Mouse (Mus musculus) heart, postnatal 36 days (tissue): Measurements from ENCODE around the gene Gm10436. TPM values are rescaled to one million over a fixed set of nuclear protein-coding genes. Genes with fewer than 3 reads are reported as not detected.
"Not testable (repeated sequence)": the region's sequence is repeated elsewhere in the genome, so short reads cannot be mapped to it uniquely, and the experiment has no call there.

Experiments used
- DNase-seq, 2 experiments: peaks; one replicate each; pipeline ENCODE4 v3.0.0; 2021 to 2022
- intact Hi-C: fragments of 180-260 bp; cut with DNase I; formaldehyde crosslinking; loops from one replicate; pipeline ENCODE4 v1.15.1; 2025
- total RNA-seq, 2 experiments: library from RNA; stranded (reverse); gene quantifications; 2 replicates each; pipeline ENCODE4 v1.2.3; 2021

Gm10436 gene
- total RNA-seq, result not detected

GRCm38 (mm10) chr12:88182008-88182407 is at the start of gene Gm10436:
Gene Gm10436, minus strand, starts transcription at chr12:88182108.
- intact Hi-C loops, DNase-seq: not testable (repeated sequence)

- intact Hi-C loops, result no loop called here
- DNase-seq, result no peak
These were observed 37.5 kb upstream of the Gm10436 start for GRCm38 (mm10) chr12:88219445-88219844.

- DNase-seq, intact Hi-C loops: not testable (repeated sequence)
These were observed 36.2 kb upstream of the Gm10436 start for GRCm38 (mm10) chr12:88218059-88218458.

- intact Hi-C loops, result no loop called here
- no peak for DNase-seq
These were observed 32.7 kb upstream of the Gm10436 start for GRCm38 (mm10) chr12:88214641-88215040.

GRCm38 (mm10) chr12:88211458-88211857 is 29.6 kb upstream of the Gm10436 start:
- DNase-seq, intact Hi-C loops: not testable (repeated sequence)

GRCm38 (mm10) chr12:88202856-88203255 is 20.9 kb upstream of the Gm10436 start:
- intact Hi-C loops, result loop anchor here (10.0 kb wide), 1 partner anchor 628 kb away; no protein-coding TSS in a partner anchor
- no peak for DNase-seq

Other genes starting within 250 kb of the Gm10436 start
- gene Gm2042, start 228.0 kb downstream of the Gm10436 start, total RNA-seq, result not detected
- gene Gm2075, start 170.3 kb downstream of the Gm10436 start, total RNA-seq, result not detected
- not detected for gene Gm6803, start 163.3 kb downstream of the Gm10436 start, total RNA-seq
- gene Gm2056, start 155.1 kb downstream of the Gm10436 start, total RNA-seq, result not detected
- gene Gm16368, start 98.4 kb downstream of the Gm10436 start, total RNA-seq, result not detected
- gene Gm8332, start 68.0 kb upstream of the Gm10436 start, total RNA-seq, result not detected
- gene Gm5662, start 92.4 kb upstream of the Gm10436 start, total RNA-seq, result not detected
- gene Gm5039, start 141.9 kb upstream of the Gm10436 start, total RNA-seq, result not detected
- gene Adck1, start 178.4 kb upstream of the Gm10436 start, total RNA-seq, result 10 to 100 TPM; 24.9 to 27.1 TPM